Mouse (Mus musculus): ENCODE results near the gene Lysmd2.

- TF ChIP-seq USF2 (IDR thresholded peaks at IDR 0.05; ENCODE audit: borderline replicate concordance in 1 of 2, insufficient read depth in 1 of 2, low read depth in 1 of 2, low read length in 2 of 2) (no peak), EP300 (IDR thresholded peaks at IDR 0.05; ENCODE audit: low read depth in 1 of 2, low read length in 2 of 2) (no peak)
Measured at GRCm38 (mm10) chr9:75597596-75597995, 27.9 kb upstream of the Lysmd2 start.

Data from MEL (cell line).